Mouse (Mus musculus): ENCODE data around the gene Acap1. TPM values are rescaled to one million over a fixed set of nuclear protein-coding genes. Genes with fewer than 3 reads are reported as not detected.
A peak's percentile ranks its signal among the peaks of the same experiment; 100 is the strongest.

The Acap1 gene
- polyA plus RNA-seq, 1 experiment = 47.6 TPM

DNA sequence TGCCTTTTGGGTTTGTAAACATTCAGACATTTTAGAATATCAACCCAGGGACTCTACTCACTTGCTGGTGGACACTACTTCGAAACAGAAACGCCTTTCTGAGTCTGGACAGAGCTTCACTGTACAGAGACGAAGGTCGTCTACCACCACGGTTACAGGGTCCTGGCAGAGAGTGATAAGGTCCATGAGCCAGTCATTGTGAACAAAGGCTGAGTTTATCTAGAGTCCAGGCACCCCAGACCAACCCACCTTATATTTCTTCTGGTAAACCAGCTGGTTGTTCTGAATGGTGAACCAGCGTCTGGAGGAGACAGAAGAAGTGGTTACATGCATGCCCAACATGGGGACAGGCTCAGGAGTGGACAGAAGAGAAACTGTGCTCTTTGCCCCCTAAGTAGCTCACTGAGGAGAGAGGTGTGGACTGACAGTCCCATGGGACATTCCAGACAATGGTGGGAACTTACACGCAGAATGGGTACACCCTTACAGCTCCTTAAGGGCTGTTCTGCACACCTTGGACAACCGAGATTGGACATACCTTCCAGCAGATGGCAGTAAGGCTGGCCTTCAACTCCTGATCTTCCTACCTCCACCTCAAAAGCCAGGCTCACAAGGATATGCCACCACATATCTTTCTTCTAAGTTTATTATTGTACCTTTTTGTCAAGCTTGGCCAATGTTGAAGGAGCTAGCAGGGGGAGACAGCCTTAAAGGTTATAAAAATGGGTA is 8.3 kb downstream of the Acap1 start:
- H3K4me1 ChIP-seq = peaks cover 49% of the 10 kb centered on the region
- H3K36me3 ChIP-seq (replicated peaks; ENCODE audit: low read length) = peaks cover 79% of the 10 kb centered on the region
- H3K9me3 ChIP-seq = no peaks in the 10 kb centered on the region
- H3K27me3 ChIP-seq (replicated peaks) = no peaks in the 10 kb centered on the region
- TF ChIP-seq FLI1 (IDR thresholded peaks at IDR 0.05; ENCODE audit: low read length) (no peak), GATA1 (IDR thresholded peaks at IDR 0.05; ENCODE audit: borderline replicate concordance, low read length) (no peak)
- no peak overlapping the region for H3K4me3 ChIP-seq (replicated peaks)

DNA sequence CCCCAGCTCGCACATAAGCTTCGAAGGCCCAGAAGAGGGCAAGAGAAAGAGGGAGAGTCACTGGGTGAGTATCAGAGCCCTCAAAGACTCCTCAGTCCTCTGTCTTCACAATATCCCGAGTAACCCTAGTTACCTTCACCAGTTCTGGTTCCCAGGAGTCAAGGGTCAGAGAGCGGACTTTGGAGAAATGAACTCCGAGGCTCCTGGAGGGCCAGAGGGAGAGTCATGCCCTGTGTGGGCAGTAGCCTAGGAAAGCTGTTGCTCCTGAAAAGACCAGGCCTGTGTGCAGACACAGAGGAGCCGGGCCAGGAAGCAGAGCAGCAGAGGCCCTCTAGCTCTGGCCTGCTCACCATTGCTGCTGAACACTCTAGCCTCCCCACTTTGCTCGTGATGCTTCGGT is 10.7 kb downstream of the Acap1 start:
- H3K36me3 ChIP-seq (replicated peaks; ENCODE audit: low read length) = peaks cover 66% of the 10 kb centered on the region

DNA sequence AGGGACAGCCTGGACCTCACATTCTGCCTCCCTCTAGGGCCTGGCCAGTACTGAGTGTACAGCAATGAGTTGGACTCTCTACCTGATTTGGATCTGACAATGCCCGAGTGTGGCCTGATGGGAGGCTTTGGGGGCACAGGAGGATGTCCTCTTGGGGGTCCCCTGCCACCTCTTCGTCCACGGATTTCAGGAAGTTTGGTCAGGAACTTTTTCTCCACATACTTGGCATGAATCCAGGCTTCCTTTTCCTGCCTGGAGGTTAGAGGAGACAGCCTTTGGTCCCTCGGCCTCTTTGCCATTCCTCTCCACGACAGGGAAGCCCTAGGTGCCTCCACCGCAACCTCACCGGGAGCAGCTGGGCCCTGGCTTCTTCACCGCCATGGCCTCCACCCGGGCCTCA is 11.1 kb downstream of the Acap1 start:
- Histone ChIP-seq H3K36me3 (replicated peaks; ENCODE audit: low read length) (peaks cover 63% of the 10 kb centered on the region), H3K4me3 (replicated peaks) (no peak overlapping the region), H3K27me3 (replicated peaks) (no peaks in the 10 kb centered on the region), H3K4me1 (peaks cover 51% of the 10 kb centered on the region), H3K9me3 (no peaks in the 10 kb centered on the region)
- TF ChIP-seq FLI1 (IDR thresholded peaks at IDR 0.05; ENCODE audit: low read length) (no peak), GATA1 (IDR thresholded peaks at IDR 0.05; ENCODE audit: borderline replicate concordance, low read length) (no peak)

More for the DNA sequence above, 10.7 kb downstream of the Acap1 start:
- H3K4me1 ChIP-seq = peaks cover 51% of the 10 kb centered on the region
- no peak overlapping the region for H3K4me3 ChIP-seq (replicated peaks)
- H3K9me3 ChIP-seq = no peaks in the 10 kb centered on the region
- H3K27me3 ChIP-seq (replicated peaks) = no peaks in the 10 kb centered on the region
- TF ChIP-seq GATA1 (IDR thresholded peaks at IDR 0.05; ENCODE audit: borderline replicate concordance, low read length) (no peak), FLI1 (IDR thresholded peaks at IDR 0.05; ENCODE audit: low read length) (no peak)

DNA sequence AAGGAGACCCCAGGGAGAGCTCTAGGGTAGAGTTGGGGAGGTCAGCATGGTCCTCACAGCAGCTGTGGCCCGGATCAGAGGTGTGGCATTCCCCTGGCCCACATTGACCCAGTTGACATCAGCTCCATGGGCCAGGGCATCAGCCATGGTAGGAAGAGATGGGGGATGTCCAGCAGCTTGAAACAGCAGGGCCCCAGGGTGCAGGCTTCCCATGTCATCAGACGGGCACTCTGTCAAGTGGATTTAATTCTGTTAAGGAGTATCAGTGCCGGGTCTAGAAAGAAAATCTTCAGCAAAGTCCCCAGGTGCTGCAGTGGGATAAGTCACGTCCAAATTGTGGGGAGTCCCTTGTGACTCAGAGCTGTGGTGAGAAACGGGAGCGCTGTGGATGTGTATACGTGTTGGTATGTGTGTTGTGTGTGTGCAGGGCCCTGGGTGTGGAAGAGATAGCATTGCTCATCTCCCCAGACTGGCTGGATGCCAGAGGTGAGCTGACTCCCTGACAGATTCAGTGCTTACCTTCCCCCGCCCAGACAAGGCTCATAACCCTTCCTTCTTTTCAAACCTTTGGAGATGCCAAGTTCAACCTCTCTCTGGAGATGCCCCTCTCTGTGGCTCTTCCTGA is 11.7 kb downstream of the Acap1 start:
- no peaks in the 10 kb centered on the region for H3K27me3 ChIP-seq (replicated peaks)
- no peaks in the 10 kb centered on the region for H3K9me3 ChIP-seq
- H3K36me3 ChIP-seq (replicated peaks; ENCODE audit: low read length) = peaks cover 59% of the 10 kb centered on the region
- TF ChIP-seq GATA1 (IDR thresholded peaks at IDR 0.05; ENCODE audit: borderline replicate concordance, low read length) (no peak), FLI1 (IDR thresholded peaks at IDR 0.05; ENCODE audit: low read length) (no peak)
- no peak overlapping the region for H3K4me3 ChIP-seq (replicated peaks)
- H3K4me1 ChIP-seq = peaks cover 56% of the 10 kb centered on the region

DNA sequence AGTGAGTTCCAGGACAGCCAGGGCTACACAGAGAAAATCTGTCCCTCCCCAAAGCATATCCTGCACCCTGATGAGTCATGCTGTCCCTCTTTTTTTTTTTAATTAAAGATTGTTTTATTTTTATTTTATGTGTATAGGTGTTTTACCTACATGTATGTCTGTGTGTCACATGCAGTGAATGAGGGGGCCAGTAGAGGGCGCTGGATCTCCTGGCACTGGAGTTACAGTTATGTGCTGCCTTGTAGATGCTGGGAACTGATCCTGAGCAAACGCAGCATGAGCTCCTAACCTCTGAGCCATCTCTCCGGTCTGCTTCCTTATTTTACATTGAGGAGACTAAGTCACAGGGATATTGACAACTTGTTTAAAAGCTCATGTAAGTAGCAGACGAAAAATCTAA is 12.3 kb downstream of the Acap1 start:
- Histone ChIP-seq H3K4me3 (replicated peaks) (no peak overlapping the region), H3K27me3 (replicated peaks) (no peaks in the 10 kb centered on the region), H3K9me3 (no peaks in the 10 kb centered on the region), H3K36me3 (replicated peaks; ENCODE audit: low read length) (peaks cover 56% of the 10 kb centered on the region), H3K4me1 (peaks cover 62% of the 10 kb centered on the region)
- TF ChIP-seq GATA1 (IDR thresholded peaks at IDR 0.05; ENCODE audit: borderline replicate concordance, low read length) = no peak
- TF ChIP-seq FLI1 (IDR thresholded peaks at IDR 0.05; ENCODE audit: low read length) = no peak

DNA sequence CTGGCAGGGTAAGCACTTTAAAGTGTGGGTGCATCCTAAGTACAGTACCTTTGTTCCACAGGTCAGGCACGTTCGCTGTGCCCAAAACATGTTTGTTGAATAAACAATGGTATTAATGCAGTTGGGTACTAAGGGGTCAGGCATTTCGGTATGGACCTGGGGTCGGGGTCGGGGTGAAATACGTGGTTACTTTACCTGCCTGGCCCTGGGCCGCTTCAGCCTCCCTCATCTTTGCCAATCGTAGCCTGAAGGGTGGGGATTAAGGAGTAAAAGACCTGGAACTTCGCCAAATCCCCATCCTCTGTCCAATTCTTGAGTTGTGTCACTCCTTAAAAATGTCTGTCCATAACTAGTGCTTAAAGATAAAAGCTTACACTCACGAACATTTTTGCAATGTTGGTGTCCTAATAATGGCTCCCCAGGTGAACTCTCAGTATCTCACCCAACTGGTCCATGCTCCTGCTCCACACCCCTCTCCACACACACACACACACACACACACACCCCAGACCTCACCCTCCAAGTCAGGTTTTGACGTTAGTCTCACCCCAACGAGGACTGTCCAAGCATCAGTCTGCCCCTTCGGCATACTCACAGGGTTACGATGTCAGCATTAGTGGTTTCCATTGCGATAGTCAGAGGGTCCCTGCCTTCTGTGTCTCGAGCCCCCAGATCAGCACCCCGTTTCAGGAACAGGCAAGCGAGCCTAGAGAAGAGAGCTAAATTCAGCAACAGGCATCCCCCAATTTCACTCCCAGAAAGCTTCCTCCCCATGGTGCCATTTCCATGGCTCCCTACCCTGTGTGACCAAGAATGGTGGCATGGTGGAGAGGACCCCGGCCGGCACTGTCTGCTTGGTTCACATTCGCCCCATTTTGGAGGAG is 13.3 kb downstream of the Acap1 start:
- Histone ChIP-seq H3K4me1 (peaks cover 68% of the 10 kb centered on the region), H3K36me3 (replicated peaks; ENCODE audit: low read length) (peaks cover 46% of the 10 kb centered on the region), H3K9me3 (no peaks in the 10 kb centered on the region), H3K4me3 (replicated peaks) (peak overlapping the region; percentile 95), H3K27me3 (replicated peaks) (no peaks in the 10 kb centered on the region)
- no peak for TF ChIP-seq FLI1 (IDR thresholded peaks at IDR 0.05; ENCODE audit: low read length)
- TF ChIP-seq GATA1 (IDR thresholded peaks at IDR 0.05; ENCODE audit: borderline replicate concordance, low read length) = no peak

DNA sequence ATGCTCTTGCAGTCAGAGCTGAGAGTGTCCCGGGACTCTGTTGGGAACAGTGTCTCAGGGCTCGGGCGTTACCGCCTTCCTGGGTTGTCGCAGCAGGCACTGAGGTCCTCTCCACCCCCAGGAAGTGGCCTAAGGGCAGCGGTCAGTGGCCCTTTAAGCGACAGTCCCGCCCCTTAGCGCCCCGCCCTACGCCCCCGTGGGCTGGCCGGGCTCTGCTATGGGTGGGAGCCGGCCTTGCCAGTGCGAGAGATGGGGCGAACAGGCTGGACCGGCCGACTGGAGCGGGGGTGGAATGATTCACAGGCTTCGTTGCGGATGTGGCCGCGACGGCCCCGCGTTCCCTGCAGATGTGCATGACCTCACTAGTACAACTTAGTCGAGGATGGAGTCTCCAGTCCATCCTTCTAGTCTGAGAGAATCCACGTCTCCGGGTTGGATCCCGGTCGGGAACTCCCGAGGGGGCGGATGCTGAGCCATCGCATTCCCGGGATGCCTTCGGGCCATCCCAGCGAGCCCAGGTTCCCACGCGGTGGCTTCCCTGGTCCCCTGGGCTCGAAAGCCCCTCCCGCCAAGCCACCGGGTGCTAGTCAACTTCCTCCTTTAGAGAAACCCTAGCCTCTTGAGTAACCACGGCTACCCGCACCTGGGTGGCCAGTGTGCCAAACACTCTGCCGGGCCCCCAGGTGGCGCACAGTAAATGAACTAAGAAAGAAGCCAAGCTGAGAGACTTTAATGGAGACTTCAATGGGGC is 14.3 kb downstream of the Acap1 start, which contains the start of gene Kctd11:
TSS of gene Kctd11 (minus strand) at position 554 of the 751 bp plus-strand sequence.
- H3K9me3 ChIP-seq = no peaks in the 10 kb centered on the region
- H3K4me1 ChIP-seq = peaks cover 75% of the 10 kb centered on the region
- TF ChIP-seq FLI1 (IDR thresholded peaks at IDR 0.05; ENCODE audit: low read length) = no peak
- TF ChIP-seq GATA1 (IDR thresholded peaks at IDR 0.05; ENCODE audit: borderline replicate concordance, low read length) = no peak
- no peaks in the 10 kb centered on the region for H3K27me3 ChIP-seq (replicated peaks)
- H3K36me3 ChIP-seq (replicated peaks; ENCODE audit: low read length) = peaks cover 36% of the 10 kb centered on the region
- peak within 1 kb of the TSS; percentile 95 for H3K4me3 ChIP-seq (replicated peaks)

DNA sequence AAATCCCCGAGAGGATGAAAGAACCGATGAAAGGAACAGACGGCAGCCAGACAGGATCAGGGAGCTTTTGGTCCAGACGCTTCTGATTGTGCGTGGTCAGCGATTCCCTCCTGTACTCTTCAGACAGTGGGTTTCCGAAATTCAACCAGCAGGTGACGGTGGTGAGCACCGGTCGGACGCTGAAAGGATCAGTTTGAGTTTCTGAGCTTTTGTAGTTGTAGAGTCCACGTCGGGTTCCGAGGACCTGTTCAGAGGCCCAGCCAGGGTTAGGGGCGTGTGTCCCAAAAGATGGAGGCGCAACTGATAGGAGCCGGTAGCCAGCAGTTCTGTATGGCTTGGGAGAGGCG is 14.9 kb downstream of the Acap1 start:
- Histone ChIP-seq H3K9me3 (no peaks in the 10 kb centered on the region), H3K27me3 (replicated peaks) (no peaks in the 10 kb centered on the region), H3K4me1 (peaks cover 80% of the 10 kb centered on the region), H3K36me3 (replicated peaks; ENCODE audit: low read length) (peaks cover 30% of the 10 kb centered on the region), H3K4me3 (replicated peaks) (peak overlapping the region; percentile 95)
- no peak for TF ChIP-seq FLI1 (IDR thresholded peaks at IDR 0.05; ENCODE audit: low read length)
- TF ChIP-seq GATA1 (IDR thresholded peaks at IDR 0.05; ENCODE audit: borderline replicate concordance, low read length) = no peak

DNA sequence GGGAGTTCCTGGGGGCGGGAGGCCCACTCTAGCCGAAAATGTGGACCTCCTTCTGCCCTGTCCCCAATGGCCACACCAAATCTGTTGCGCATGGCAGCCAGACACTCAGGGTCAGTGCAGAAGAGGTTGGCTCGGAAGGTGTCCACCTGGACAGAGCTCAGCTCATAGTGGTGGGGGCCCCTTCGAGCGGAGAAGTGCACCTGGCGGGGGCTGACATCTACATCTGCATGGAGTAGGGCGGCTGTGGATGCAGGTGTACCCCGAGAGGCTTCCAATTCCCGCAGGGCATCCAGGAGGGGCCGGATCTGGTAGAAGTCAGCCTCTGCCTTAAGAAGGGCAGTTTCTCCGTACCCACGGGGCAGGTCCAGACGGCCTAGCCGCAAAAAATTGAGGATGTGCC is 15.6 kb downstream of the Acap1 start:
- Histone ChIP-seq H3K4me1 (peaks cover 84% of the 10 kb centered on the region), H3K9me3 (no peaks in the 10 kb centered on the region), H3K36me3 (replicated peaks; ENCODE audit: low read length) (peaks cover 22% of the 10 kb centered on the region), H3K4me3 (replicated peaks) (peak overlapping the region; percentile 95), H3K27me3 (replicated peaks) (peaks cover under 1% of the 10 kb centered on the region)
- no peak for TF ChIP-seq FLI1 (IDR thresholded peaks at IDR 0.05; ENCODE audit: low read length)
- TF ChIP-seq GATA1 (IDR thresholded peaks at IDR 0.05; ENCODE audit: borderline replicate concordance, low read length) = no peak
